Mouse (Mus musculus) heart, postnatal 0 days (tissue): ENCODE data around the gene Clns1a.

Source experiments
- CTCF ChIP-seq: IDR thresholded peaks from 2 replicates; pipeline ENCODE4 v1.5.1; 2016; ENCODE audit warnings: antibody characterized with exemption, control low read depth, low read depth
- EP300 ChIP-seq: IDR thresholded peaks from 2 replicates; pipeline ENCODE4 v1.6.1; 2016; ENCODE audit warnings: antibody characterized with exemption, low read depth

- TF ChIP-seq CTCF: no peak
- TF ChIP-seq EP300: no peak
These were observed 68.2 kb downstream of the Clns1a start for GRCm38 (mm10) chr7:97764591-97764990.
